30 mouse cellular contexts compared by ENCODE assay signal in genomic region chr15:85546500-85546899, GRCm38 (mm10). TPM values are rescaled to one million over a fixed set of nuclear protein-coding genes. Genes with fewer than 3 reads are reported as not detected.
A peak's percentile ranks its signal among the peaks of the same experiment; 100 is the strongest.
DNase-seq lines count a peak whose midpoint lies in the region; ATAC-seq and TF ChIP-seq lines count a peak whose summit lies in the region.
"Had no signal": no experiment of that assay in that cellular context is flagged by ENCODE, and none has a peak within 500 bp of the region (broad histone marks: within the 10 kb centered on the region; RNA-seq: fewer than 3 reads in every experiment).

No protein-coding gene starts in this region.

- no peak overlapping the region for H3K4me3 ChIP-seq in layer of hippocampus, adult 2 months
- H3K4me3 ChIP-seq in C2C12 (ENCODE audit: insufficient read depth, poor library complexity, severe bottlenecking): no peak overlapping the region
- no peak overlapping the region for H3K4me3 ChIP-seq in forebrain, embryonic 15.5 days
- no peak overlapping the region for H3K4me3 ChIP-seq in forebrain, embryonic 11.5 days (ENCODE audit: low read depth, low read length)
- H3K4me3 ChIP-seq: embryonic facial prominence, embryonic 13.5 days; embryonic facial prominence, embryonic 15.5 days; erythroblast, embryonic 14.5 days; forebrain, embryonic 10.5 days; forebrain, embryonic 13.5 days had no signal

- ATAC-seq in forebrain, embryonic 15.5 days (replicated peaks): no peak
- no peak for ATAC-seq in forebrain, embryonic 11.5 days (replicated peaks; ENCODE audit: low FRiP score)
- ATAC-seq: activated CD4-positive, CD25-positive, alpha-beta regulatory T cell, adult 4 months; forebrain, embryonic 13.5 days; forebrain, embryonic 16.5 days; Patski had no signal

- TF ChIP-seq CTCF in layer of hippocampus, adult 2 months (conservative IDR thresholded peaks at IDR 0.05): no peak
- TF ChIP-seq CTCF in C2C12 (IDR thresholded peaks at IDR 0.05; ENCODE audit: control insufficient read depth, insufficient read depth, insufficient read length): no peak

- no peak overlapping the region for H3ac ChIP-seq in C2C12 (ENCODE audit: control insufficient read depth, insufficient read length, low read depth)

- no peaks in the 10 kb centered on the region for H3K4me1 ChIP-seq in forebrain, embryonic 15.5 days
- peaks cover 4% of the 10 kb centered on the region; the same call in 1 of the 2 replicates for H3K4me1 ChIP-seq in forebrain, embryonic 11.5 days (replicated peaks; ENCODE audit: control insufficient read depth, insufficient read depth, low read length)
- H3K4me1 ChIP-seq: embryonic facial prominence, embryonic 13.5 days; embryonic facial prominence, embryonic 15.5 days had no signal

- H3K9me3 ChIP-seq in forebrain, embryonic 15.5 days: no peaks in the 10 kb centered on the region
- H3K9me3 ChIP-seq in forebrain, embryonic 11.5 days (ENCODE audit: control insufficient read depth, low read length): no peaks in the 10 kb centered on the region
- H3K9me3 ChIP-seq: embryonic facial prominence, embryonic 13.5 days; embryonic facial prominence, embryonic 15.5 days; forebrain, embryonic 10.5 days; forebrain, embryonic 13.5 days; G1E had no signal

- no peaks in the 10 kb centered on the region for H3K36me3 ChIP-seq in C2C12 (ENCODE audit: control insufficient read depth, insufficient read depth)
- no peaks in the 10 kb centered on the region for H3K36me3 ChIP-seq in forebrain, embryonic 15.5 days
- no peaks in the 10 kb centered on the region for H3K36me3 ChIP-seq in forebrain, embryonic 11.5 days (ENCODE audit: control insufficient read depth, insufficient read depth, low read length)
- H3K36me3 ChIP-seq: embryonic facial prominence, embryonic 13.5 days; embryonic facial prominence, embryonic 15.5 days; G1E had no signal

- no peaks in the 10 kb centered on the region for H3K27me3 ChIP-seq in C2C12 (ENCODE audit: control insufficient read depth, insufficient read depth, insufficient read length)
- H3K27me3 ChIP-seq in forebrain, embryonic 15.5 days: no peaks in the 10 kb centered on the region
- no peaks in the 10 kb centered on the region for H3K27me3 ChIP-seq in forebrain, embryonic 11.5 days (ENCODE audit: control insufficient read depth, insufficient read depth, low read length)
- H3K27me3 ChIP-seq: embryonic facial prominence, embryonic 15.5 days; forebrain, embryonic 13.5 days; Patski had no signal

- H3K79me3 ChIP-seq in C2C12 (ENCODE audit: low read depth): no peaks in the 10 kb centered on the region

- WGBS in forebrain, embryonic 15.5 days: 66% methylated on average over 4 of the region's 4 CpGs
- WGBS in forebrain, embryonic 11.5 days: 69% methylated on average over 4 of the region's 4 CpGs

- no peak for DNase-seq in layer of hippocampus, adult 2 months (ENCODE audit: low spot score in 2 of 2)
- DNase-seq in layer of hippocampus, postnatal 10 days (ENCODE audit: low spot score in 2 of 2): no peak
- peak; percentile 32 for DNase-seq in brain, adult 2 months (ENCODE audit: low read depth, low spot score)
- no peak for DNase-seq in forebrain, embryonic 11.5 days (ENCODE audit: low spot score)
- DNase-seq: adrenal gland, adult 8-10 months; adrenal gland, postnatal 14 days; adrenal gland, postnatal 36 days; B cell, adult 2 months; cerebellum, adult 11 months; cerebellum, adult 18-20 months; cerebellum, adult 8-10 months; cerebellum, adult 9-11 months; cerebellum, postnatal 14 days; cerebellum, postnatal 36 days; embryo, embryonic 11 days had no signal

- no peak overlapping the region for H3K9ac ChIP-seq in forebrain, embryonic 15.5 days (replicated peaks)
- H3K9ac ChIP-seq in forebrain, embryonic 11.5 days (ENCODE audit: low read length): no peak overlapping the region
- H3K9ac ChIP-seq: embryonic facial prominence, embryonic 13.5 days; embryonic facial prominence, embryonic 15.5 days; forebrain, embryonic 13.5 days had no signal

- H3K79me2 ChIP-seq in C2C12 (ENCODE audit: control insufficient read depth, insufficient read depth): no peaks in the 10 kb centered on the region

- H3K27ac ChIP-seq in layer of hippocampus, adult 2 months: peak overlapping the region; percentile 61
- H3K27ac ChIP-seq in forebrain, embryonic 15.5 days (replicated peaks): no peak overlapping the region
- no peak overlapping the region for H3K27ac ChIP-seq in forebrain, embryonic 11.5 days (ENCODE audit: low read depth, low read length)
- H3K27ac ChIP-seq: embryonic facial prominence, embryonic 13.5 days; embryonic facial prominence, embryonic 15.5 days; forebrain, embryonic 10.5 days had no signal

- no peak overlapping the region for H3K4me2 ChIP-seq in forebrain, embryonic 15.5 days (replicated peaks)
- H3K4me2 ChIP-seq in forebrain, embryonic 11.5 days (ENCODE audit: low read depth, low read length, severe bottlenecking): no peak overlapping the region
- H3K4me2 ChIP-seq: embryonic facial prominence, embryonic 13.5 days; embryonic facial prominence, embryonic 15.5 days; forebrain, embryonic 13.5 days had no signal

TF ChIP-seq in C2C12, 6 proteins besides CTCF, POLR2A, EP300 and RAD21:
- TF ChIP-seq CEBPB (IDR thresholded peaks at IDR 0.05; ENCODE audit: low read depth) (no peak), MAX (IDR thresholded peaks at IDR 0.05) (no peak), MYOG (IDR thresholded peaks at IDR 0.05; ENCODE audit: control insufficient read depth, extremely low read depth, insufficient read length) (no peak), MYOD1 (IDR thresholded peaks at IDR 0.05; ENCODE audit: control insufficient read depth, insufficient read length, low read depth) (peak; percentile 96), FOSL1 (IDR thresholded peaks at IDR 0.05; ENCODE audit: insufficient read depth, low read length, poor library complexity, severe bottlenecking) (peak; percentile 43), USF1 (IDR thresholded peaks at IDR 0.05; ENCODE audit: low read depth) (no peak)
TF ChIP-seq in C2C12: peak in this region for 2.

RNA-seq across cellular contexts. Expression of gene Wnt7b, which starts 35.8 kb away (rescaled TPM):
- 10 to 100 TPM; 46.4 to 47.6 TPM for total RNA-seq in layer of hippocampus, adult 2 months (2021)
- 10 to 100 TPM; 47.3 to 47.8 TPM for total RNA-seq in layer of hippocampus, postnatal 10 days (2021)
- polyA plus RNA-seq in C2C12 (2012; fragmentation: generic; extraction: Trizol): 2.5 TPM
- polyA plus RNA-seq in forebrain, embryonic 15.5 days (2015; fragmentation: Nextera tagmentation; extraction: Ambion mirVana): 132 and 133 TPM in 2 replicates
- polyA plus RNA-seq in forebrain, embryonic 11.5 days (2014; fragmentation: Nextera tagmentation; extraction: Ambion mirVana): 146 and 153 TPM in 2 replicates
- total RNA-seq: common myeloid progenitor, adult 5-6 weeks had no signal
- polyA plus RNA-seq: activated CD4-positive, CD25-positive, alpha-beta regulatory T cell, adult 4 months; erythroblast, embryonic 14.5 days; G1E had no signal

RNA-seq across cellular contexts. Expression of gene 7530416G11Rik, which starts 43.5 kb away (rescaled TPM):
- total RNA-seq in layer of hippocampus, adult 2 months (2021): not detected
- not detected for total RNA-seq in layer of hippocampus, postnatal 10 days (2021)
- not detected for polyA plus RNA-seq in C2C12 (2012; fragmentation: generic; extraction: Trizol)
- polyA plus RNA-seq in forebrain, embryonic 15.5 days (2015; fragmentation: Nextera tagmentation; extraction: Ambion mirVana): 0.14 TPM in 1 of 2 replicates, not detected in the other
- not detected in 2 replicates for polyA plus RNA-seq in forebrain, embryonic 11.5 days (2014; fragmentation: Nextera tagmentation; extraction: Ambion mirVana)
- total RNA-seq: adrenal gland, adult 18-20 months; adrenal gland, adult 8-10 months; adrenal gland, postnatal 14 days; adrenal gland, postnatal 36 days; common myeloid progenitor, adult 5-6 weeks; G1E had no signal
- polyA plus RNA-seq: activated CD4-positive, CD25-positive, alpha-beta regulatory T cell, adult 4 months; brain, embryonic 14.5 days; embryonic facial prominence, embryonic 11.5 days; embryonic facial prominence, embryonic 13.5 days; embryonic facial prominence, embryonic 15.5 days; erythroblast, embryonic 14.5 days; forebrain, embryonic 10.5 days; forebrain, embryonic 13.5 days; forebrain, embryonic 16.5 days; G1E; Patski had no signal

Comparison
In these comparisons a context has a peak if more than half of its experiments do, and no peak if none do; other contexts are left out.
1. RNA of gene Wnt7b, which starts 35.8 kb away (polyA plus RNA-seq): 146 to 153 TPM in forebrain, embryonic 11.5 days and 132 to 133 TPM in forebrain, embryonic 15.5 days; 2.5 TPM in C2C12 (single experiment); every median in the first group is over 10 times any median in the second.